ENCODE assay signal across 11 mouse cellular contexts in the genomic region with DNA sequence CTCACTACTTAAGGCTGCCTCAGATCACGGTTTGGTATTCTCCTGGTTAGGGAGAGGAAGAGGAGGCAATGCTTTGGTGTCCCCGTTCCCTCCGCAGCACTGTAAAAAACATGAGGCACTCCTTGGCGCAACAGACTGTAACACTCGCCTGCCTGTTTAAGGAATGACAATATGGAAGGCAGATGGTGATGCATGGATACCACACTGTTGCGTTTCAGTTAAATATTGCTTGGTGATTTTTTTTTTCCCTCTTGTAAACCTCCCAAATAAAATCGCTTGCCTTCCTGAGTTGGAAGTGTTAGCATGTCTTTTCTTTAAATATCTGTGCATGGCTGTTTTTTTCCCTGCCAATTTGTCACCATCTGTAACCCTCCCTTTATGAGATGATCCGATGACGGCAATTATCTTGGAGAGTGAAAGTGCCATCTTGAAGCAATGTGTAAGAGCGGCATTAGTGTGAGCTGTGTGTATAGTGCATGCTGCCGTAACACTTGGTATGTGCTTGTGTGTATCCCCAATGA. TPM values are rescaled to one million over a fixed set of nuclear protein-coding genes. Genes with fewer than 3 reads are reported as not detected.
DNase-seq lines count a peak whose midpoint lies in the region; ATAC-seq lines count a peak whose summit lies in the region.
"Had no signal": no experiment of that assay in that cellular context is flagged by ENCODE, and none has a peak within 500 bp of the region (broad histone marks: within the 10 kb centered on the region; RNA-seq: fewer than 3 reads in every experiment).

No protein-coding gene starts in this region.

- H3K27me3 ChIP-seq in embryonic facial prominence, embryonic 14.5 days (replicated peaks; ENCODE audit: control insufficient read depth, insufficient read depth, low read length) = peaks cover 6% of the 10 kb centered on the region; the same call in 1 of the 2 replicates
- H3K27me3 ChIP-seq in neural tube, embryonic 14.5 days (ENCODE audit: control insufficient read depth, insufficient read depth, low read length) = no peaks in the 10 kb centered on the region

- H3K9ac ChIP-seq in embryonic facial prominence, embryonic 14.5 days (ENCODE audit: low read depth, low read length) = peak overlapping the region; percentile 78; the same call in 1 of the 2 replicates
- H3K9ac ChIP-seq in neural tube, embryonic 14.5 days (replicated peaks; ENCODE audit: low read depth, low read length) = no peak overlapping the region

- DNase-seq in layer of hippocampus, adult 11-12 months (ENCODE audit: low spot score) = peak; percentile 27
- no peak for DNase-seq in layer of hippocampus, adult 9-10 months (ENCODE audit: low spot score)
- DNase-seq in embryonic facial prominence, embryonic 14.5 days (ENCODE audit: low spot score) = peak; percentile 14
- DNase-seq in layer of hippocampus, postnatal 36 days = peak; percentile 19 to 24
- no peak for DNase-seq in adrenal gland, postnatal 36 days
- DNase-seq in lung, postnatal 36 days = no peak
- DNase-seq in Muller cell, postnatal 12 days (ENCODE audit: inconsistent ontology term) = no peak

- peak overlapping the region; percentile 57; the same call in 1 of the 2 replicates for H3K4me3 ChIP-seq in embryonic facial prominence, embryonic 14.5 days (ENCODE audit: low read depth, low read length)
- peak overlapping the region; percentile 60 for H3K4me3 ChIP-seq in neural tube, embryonic 14.5 days (ENCODE audit: low read depth, low read length)

- H3K27ac ChIP-seq in embryonic facial prominence, embryonic 14.5 days (replicated peaks; ENCODE audit: low read depth, low read length) = no peak overlapping the region
- no peak overlapping the region for H3K27ac ChIP-seq in neural tube, embryonic 14.5 days (ENCODE audit: low read depth, low read length)

- ATAC-seq in embryonic facial prominence, embryonic 14.5 days (ENCODE audit: low read depth) = no peak
- no peak for ATAC-seq in neural tube, embryonic 14.5 days (ENCODE audit: low read depth)
- ATAC-seq: inflammation-experienced regulatory T-cells, adult 6 months had no signal

- H3K9me3 ChIP-seq in embryonic facial prominence, embryonic 14.5 days (ENCODE audit: control insufficient read depth, low read length) = no peaks in the 10 kb centered on the region
- H3K9me3 ChIP-seq in neural tube, embryonic 14.5 days (ENCODE audit: control insufficient read depth, low read length) = no peaks in the 10 kb centered on the region

- H3K4me1 ChIP-seq in embryonic facial prominence, embryonic 14.5 days (ENCODE audit: control insufficient read depth, insufficient read depth, low read length) = peaks cover 9% of the 10 kb centered on the region; the same call in 1 of the 2 replicates
- H3K4me1 ChIP-seq in neural tube, embryonic 14.5 days (ENCODE audit: control insufficient read depth, insufficient read depth, low read length) = no peaks in the 10 kb centered on the region

- H3K36me3 ChIP-seq in embryonic facial prominence, embryonic 14.5 days (ENCODE audit: control insufficient read depth, insufficient read depth, low read length) = 0 out of 2 replicates have a peak, but pooled peaks cover 3% of the 10 kb centered on the region
- H3K36me3 ChIP-seq in neural tube, embryonic 14.5 days (ENCODE audit: control insufficient read depth, insufficient read depth, low read length) = no peaks in the 10 kb centered on the region

- 47% methylated on average over 11 of the region's 11 CpGs for WGBS in embryonic facial prominence, embryonic 14.5 days
- 42% methylated on average over 11 of the region's 11 CpGs for WGBS in neural tube, embryonic 14.5 days

- peak overlapping the region; percentile 92 for H3K4me2 ChIP-seq in embryonic facial prominence, embryonic 14.5 days (ENCODE audit: low read depth, low read length)
- peak overlapping the region; percentile 95 for H3K4me2 ChIP-seq in neural tube, embryonic 14.5 days (ENCODE audit: low read depth, low read length)

RNA-seq across cellular contexts. Expression of a gene that starts 0.7 kb away (rescaled TPM):
- polyA plus RNA-seq in embryonic facial prominence, embryonic 14.5 days (2014; fragmentation: Nextera tagmentation; extraction: Ambion mirVana) = 3.3 and 5.0 TPM in 2 replicates
- total RNA-seq in layer of hippocampus, postnatal 36 days (2021) = 10 to 100 TPM; 28.4 to 29.2 TPM
- 14.2 and 16.4 TPM in 2 replicates for polyA plus RNA-seq in neural tube, embryonic 14.5 days (2014; fragmentation: Nextera tagmentation; extraction: Ambion mirVana)
- total RNA-seq in adrenal gland, postnatal 36 days (2021) = 10 to 100 TPM in 1 of 2 experiments, 1 to 10 TPM in 1; 8.9 to 17.5 TPM
- polyA plus RNA-seq: inflammation-experienced regulatory T-cells, adult 6 months had no signal

RNA-seq across cellular contexts. Expression of a gene that starts 7.8 kb away (rescaled TPM):
- polyA plus RNA-seq in embryonic facial prominence, embryonic 14.5 days (2014; fragmentation: Nextera tagmentation; extraction: Ambion mirVana) = 2.1 and 3.0 TPM in 2 replicates
- total RNA-seq in layer of hippocampus, postnatal 36 days (2021) = 10 to 100 TPM; 83.0 to 88.3 TPM
- 48.8 and 69.4 TPM in 2 replicates for polyA plus RNA-seq in neural tube, embryonic 14.5 days (2014; fragmentation: Nextera tagmentation; extraction: Ambion mirVana)
- 100 to 1,000 TPM in 1 of 2 experiments, 10 to 100 TPM in 1; 25.3 to 128 TPM for total RNA-seq in adrenal gland, postnatal 36 days (2021)

RNA-seq across cellular contexts. Expression of a gene that starts 17.4 kb away (rescaled TPM):
- 40.2 and 40.6 TPM in 2 replicates for polyA plus RNA-seq in embryonic facial prominence, embryonic 14.5 days (2014; fragmentation: Nextera tagmentation; extraction: Ambion mirVana)
- 10 to 100 TPM; 11.9 to 13.2 TPM for total RNA-seq in layer of hippocampus, postnatal 36 days (2021)
- polyA plus RNA-seq in neural tube, embryonic 14.5 days (2014; fragmentation: Nextera tagmentation; extraction: Ambion mirVana) = 43.7 and 44.6 TPM in 2 replicates
- 10 to 100 TPM; 26.9 to 29.8 TPM for total RNA-seq in adrenal gland, postnatal 36 days (2021)

RNA-seq across cellular contexts. Expression of a gene that starts 17.5 kb away (rescaled TPM):
- 0.70 TPM in 1 of 2 replicates, not detected in the other for polyA plus RNA-seq in embryonic facial prominence, embryonic 14.5 days (2014; fragmentation: Nextera tagmentation; extraction: Ambion mirVana)
- total RNA-seq in layer of hippocampus, postnatal 36 days (2021) = not detected
- not detected in 2 replicates for polyA plus RNA-seq in neural tube, embryonic 14.5 days (2014; fragmentation: Nextera tagmentation; extraction: Ambion mirVana)
- under 1 TPM in 1 of 2 experiments, not detected in 1; 0.26 TPM for total RNA-seq in adrenal gland, postnatal 36 days (2021)
- total RNA-seq: ES-E14 had no signal
- polyA plus RNA-seq: inflammation-experienced regulatory T-cells, adult 6 months; liver, embryonic 16.5 days had no signal

RNA-seq across cellular contexts. Expression of a gene that starts 17.5 kb away (rescaled TPM):
- 33.1 and 36.3 TPM in 2 replicates for polyA plus RNA-seq in embryonic facial prominence, embryonic 14.5 days (2014; fragmentation: Nextera tagmentation; extraction: Ambion mirVana)
- total RNA-seq in layer of hippocampus, postnatal 36 days (2021) = 1 to 10 TPM; 2.5 to 2.9 TPM
- 9.9 and 10.5 TPM in 2 replicates for polyA plus RNA-seq in neural tube, embryonic 14.5 days (2014; fragmentation: Nextera tagmentation; extraction: Ambion mirVana)
- 1 to 10 TPM; 9.5 to 10.0 TPM for total RNA-seq in adrenal gland, postnatal 36 days (2021)

Comparison
In these comparisons a context has a peak if more than half of its experiments do, and no peak if none do; other contexts are left out.
1. DNase-seq: peak in layer of hippocampus, adult 11-12 months (single experiment), embryonic facial prominence, embryonic 14.5 days (single experiment) and layer of hippocampus, postnatal 36 days (2 of 2); none in layer of hippocampus, adult 9-10 months (single experiment), adrenal gland, postnatal 36 days (0 of 2), lung, postnatal 36 days (single experiment) and Muller cell, postnatal 12 days (single experiment).